Mouse (Mus musculus) gastrocnemius, postnatal 14 days (tissue): ENCODE data around the gene Isg20l2. TPM values are rescaled to one million over a fixed set of nuclear protein-coding genes. Genes with fewer than 3 reads are reported as not detected.

Experiments used
- DNase-seq: peaks from one replicate; pipeline ENCODE4 v3.0.0; 2021; ENCODE audit warnings: mixed read lengths
- intact Hi-C: fragments of 180-260 bp; cut with DNase I; formaldehyde crosslinking; loops from one replicate; pipeline ENCODE4 v1.15.1; 2025; ENCODE audit warnings: low total_unique reads
- total RNA-seq, 2 experiments: library from RNA; stranded (reverse); gene quantifications; 2 replicates each; pipeline ENCODE4 v1.2.3; 2021

The Isg20l2 gene
- total RNA-seq, 2 experiments from 2014 or later, result 9.0 to 9.6 TPM

- intact Hi-C loops, result loop anchor here (2.0 to 10.0 kb wide), 2 partner anchors 15 to 51 kb away; partner anchors contain the start of genes Isg20l2, Nes and Rrnad1
- no peak for DNase-seq
These were observed 55.6 kb downstream of the Isg20l2 start for GRCm38 (mm10) chr3:87985505-87986320.

- DNase-seq, result peak; percentile 97
These were observed 56.8 kb downstream of the Isg20l2 start for GRCm38 (mm10) chr3:87986868-87987267.

GRCm38 (mm10) chr3:87987633-87988032 is 57.5 kb downstream of the Isg20l2 start:
- intact Hi-C loops, result loop anchor here (10.0 kb wide), 1 partner anchor 53 kb away; the partner anchor contains the start of genes Isg20l2 and Rrnad1
- DNase-seq, result no peak

More at GRCm38 (mm10) chr3:87986868-87987267, 56.8 kb downstream of the Isg20l2 start:
- intact Hi-C loops, result loop anchor here (10.0 kb wide), 1 partner anchor 52 kb away; the partner anchor contains the start of genes Isg20l2 and Rrnad1

- intact Hi-C loops, result loop anchor here (10.0 kb wide), 1 partner anchor 53 kb away; the partner anchor contains the start of genes Isg20l2 and Rrnad1
- no peak for DNase-seq
These were observed 58.0 kb downstream of the Isg20l2 start for GRCm38 (mm10) chr3:87988068-87988467.

GRCm38 (mm10) chr3:87989935-87990334 is 59.8 kb downstream of the Isg20l2 start:
- DNase-seq, result no peak
- intact Hi-C loops, result loop anchor here (10.0 kb wide), 1 partner anchor 55 kb away; the partner anchor contains the start of genes Isg20l2 and Rrnad1

Other genes starting within 250 kb of the Isg20l2 start
- gene Lrrc71, start 181.7 kb upstream of the Isg20l2 start, total RNA-seq, result under 1 TPM; 0.04 to 0.53 TPM
- not detected for gene Ntrk1, start 135.2 kb upstream of the Isg20l2 start, total RNA-seq
- gene Insrr, start 133.4 kb upstream of the Isg20l2 start, total RNA-seq, result under 1 TPM; 0.25 to 0.35 TPM
- gene Pear1, start 106.0 kb upstream of the Isg20l2 start, total RNA-seq, result 10 to 100 TPM; 14.4 to 17.9 TPM
- under 1 TPM in 1 of 2 experiments, not detected in 1; 0.06 TPM for gene Sh2d2a, start 83.6 kb upstream of the Isg20l2 start, total RNA-seq
- 10 to 100 TPM; 40.1 to 40.5 TPM for gene Prcc, start 44.7 kb upstream of the Isg20l2 start, total RNA-seq
- 100 to 1,000 TPM; 152 to 161 TPM for gene Hdgf, start 24.0 kb upstream of the Isg20l2 start, total RNA-seq
- gene Mrpl24, start 10.8 kb upstream of the Isg20l2 start, total RNA-seq, result 10 to 100 TPM; 42.1 to 46.5 TPM
- gene Rrnad1, start 403 bp downstream of the Isg20l2 start, total RNA-seq, result 1 to 10 TPM; 3.6 to 3.9 TPM
- gene Crabp2, start 18.4 kb downstream of the Isg20l2 start, total RNA-seq, result under 1 TPM; 0.31 to 0.33 TPM
- 10 to 100 TPM; 37.2 to 51.2 TPM for gene Nes, start 40.8 kb downstream of the Isg20l2 start, total RNA-seq
- gene Bcan, start 69.9 kb downstream of the Isg20l2 start, total RNA-seq, result under 1 TPM; 0.08 to 0.16 TPM
- gene Hapln2, start 97.3 kb downstream of the Isg20l2 start, total RNA-seq, result under 1 TPM in 1 of 2 experiments, not detected in 1; 0.13 TPM
- 10 to 100 TPM; 11.3 to 15.0 TPM for gene Gpatch4, start 112.8 kb downstream of the Isg20l2 start, total RNA-seq
- gene Naxe, start 128.2 kb downstream of the Isg20l2 start, total RNA-seq, result 10 to 100 TPM; 47.1 to 47.4 TPM
- not detected for gene Ttc24, start 148.0 kb downstream of the Isg20l2 start, total RNA-seq
- 1 to 10 TPM; 2.5 to 2.7 TPM for gene Iqgap3, start 151.7 kb downstream of the Isg20l2 start, total RNA-seq
- gene Mef2d, start 212.1 kb downstream of the Isg20l2 start, total RNA-seq, result 100 to 1,000 TPM; 136 to 137 TPM